Mouse (Mus musculus) ES-E14 (cell line): Measurements from ENCODE around the gene Mbd4.

ENCODE experiments used
- CHD2 ChIP-seq: IDR thresholded peaks from 2 replicates; pipeline ENCODE4 v1.6.1; 2014; ENCODE audit warnings: mild to moderate bottlenecking, low read depth, low read length, inconsistent platforms
- MAFK ChIP-seq: IDR thresholded peaks from 2 replicates; pipeline ENCODE4 v1.6.1; 2014; ENCODE audit warnings: mild to moderate bottlenecking, low read depth, low read length, inconsistent platforms; ENCODE audit not compliant: insufficient read depth
- ZC3H11A ChIP-seq: IDR thresholded peaks from 2 replicates; pipeline ENCODE4 v1.6.1; 2012; ENCODE audit warnings: low read depth, mild to moderate bottlenecking, inconsistent platforms, low read length, borderline replicate concordance
- ZNF384 ChIP-seq: IDR thresholded peaks from 2 replicates; pipeline ENCODE4 v1.6.1; 2012; ENCODE audit warnings: low read depth, low read length, inconsistent platforms

GRCm38 (mm10) chr6:115896346-115896745, 43.2 kb upstream of the Mbd4 start:
- no peak for TF ChIP-seq MAFK
- TF ChIP-seq ZC3H11A, result no peak
- TF ChIP-seq ZNF384, result no peak
- TF ChIP-seq CHD2, result no peak
